Mouse (Mus musculus) megakaryocyte-erythroid progenitor cell, adult 5-6 weeks (primary cell): ENCODE measurements around the gene Acad10. TPM values are rescaled to one million over a fixed set of nuclear protein-coding genes. Genes with fewer than 3 reads are reported as not detected.
A peak's percentile ranks its signal among the peaks of the same experiment; 100 is the strongest.
"Not testable (repeated sequence)": the region's sequence is repeated elsewhere in the genome, so short reads cannot be mapped to it uniquely, and the experiment has no call there.

Source experiments
- ATAC-seq: replicated peaks from 2 replicates; pipeline ENCODE4 v1.8.0; 2016; ENCODE audit warnings: mild to moderate bottlenecking, inconsistent platforms; ENCODE audit not compliant: severe bottlenecking, poor library complexity, low FRiP score, low TSS enrichment
- total RNA-seq, 2 experiments: library from RNA; stranded (forward) in 1 of 2; stranded (reverse) in 1 of 2; fragments of 200-1000, 215-1000 nt in 1 of 2; fragments of >200 nt in 1 of 2; fragmentation: Nextera tagmentation in 1 of 2; gene quantifications; 2 replicates each; pipeline ENCODE4 v1.2.3; 2014 to 2017

Gene Acad10
- total RNA-seq (2014; fragmentation: Nextera tagmentation) (6.2 and 14.2 TPM in 2 replicates), total RNA-seq (2017) (1.4 and 6.3 TPM in 2 replicates)

- ATAC-seq = peak; percentile 61
Measured at GRCm38 (mm10) chr5:121660059-121660896, at the start of gene Acad10, which contains the start of gene Brap. Gene Acad10 (minus strand): TSS chr5:121660514. Gene Brap (plus strand): TSS chr5:121660563.

- ATAC-seq = no peak
Measured at GRCm38 (mm10) chr5:121704512-121705248, 44.4 kb upstream of the Acad10 start.

GRCm38 (mm10) chr5:121703341-121703740 lies 43.0 kb upstream of the Acad10 start:
- no peak for ATAC-seq

- peak; percentile 84 for ATAC-seq
Measured at GRCm38 (mm10) chr5:121701111-121701769, 40.9 kb upstream of the Acad10 start.

- no peak for ATAC-seq
Measured at GRCm38 (mm10) chr5:121700496-121700895, 40.2 kb upstream of the Acad10 start.

- ATAC-seq = no peak
Measured at GRCm38 (mm10) chr5:121699891-121700290, 39.6 kb upstream of the Acad10 start.

- ATAC-seq = no peak
Measured at GRCm38 (mm10) chr5:121696761-121697160, 36.4 kb upstream of the Acad10 start.

- no peak for ATAC-seq
Measured at GRCm38 (mm10) chr5:121692897-121693296, 32.6 kb upstream of the Acad10 start.

- not testable (repeated sequence) for ATAC-seq
Measured at GRCm38 (mm10) chr5:121691436-121691835, 31.1 kb upstream of the Acad10 start.

GRCm38 (mm10) chr5:121690482-121691211 lies 30.3 kb upstream of the Acad10 start:
- no peak for ATAC-seq

GRCm38 (mm10) chr5:121686113-121686898 lies 26.0 kb upstream of the Acad10 start:
- ATAC-seq = no peak

GRCm38 (mm10) chr5:121685495-121685894 lies 25.2 kb upstream of the Acad10 start:
- ATAC-seq = no peak

- no peak for ATAC-seq
Measured at GRCm38 (mm10) chr5:121682250-121682649, 21.9 kb upstream of the Acad10 start.

GRCm38 (mm10) chr5:121670412-121670811 lies 10.1 kb upstream of the Acad10 start:
- no peak for ATAC-seq

GRCm38 (mm10) chr5:121668411-121668810 lies 8.1 kb upstream of the Acad10 start:
- no peak for ATAC-seq

- no peak for ATAC-seq
Measured at GRCm38 (mm10) chr5:121667067-121667466, 6.8 kb upstream of the Acad10 start.

GRCm38 (mm10) chr5:121664971-121665370 lies 4.7 kb upstream of the Acad10 start:
- no peak for ATAC-seq

GRCm38 (mm10) chr5:121664078-121664477 lies 3.8 kb upstream of the Acad10 start:
- ATAC-seq = no peak

GRCm38 (mm10) chr5:121663456-121663855 lies 3.1 kb upstream of the Acad10 start:
- no peak for ATAC-seq
